Mouse (Mus musculus) 3134 (cell line): ENCODE data around the gene Podxl2.

ENCODE experiments used
- DNase-seq: peaks from one replicate; pipeline ENCODE4 v3.0.0-alpha.2; 2011; ENCODE audit warnings: low spot score; ENCODE audit not compliant: insufficient read length; ENCODE audit errors: extremely low read depth

The Podxl2 gene

GRCm38 (mm10) chr6:88829579-88829978 is 45.3 kb downstream of the Podxl2 start:
- DNase-seq: no peak

- DNase-seq: no peak
Observed at GRCm38 (mm10) chr6:88828206-88829009, 46.4 kb downstream of the Podxl2 start.

- DNase-seq: no peak
Observed at GRCm38 (mm10) chr6:88827395-88828205, 47.2 kb downstream of the Podxl2 start.

- DNase-seq: no peak
Observed at GRCm38 (mm10) chr6:88826965-88827364, 47.9 kb downstream of the Podxl2 start.

GRCm38 (mm10) chr6:88826545-88826944 is 48.3 kb downstream of the Podxl2 start:
- no peak for DNase-seq

- no peak for DNase-seq
Observed at GRCm38 (mm10) chr6:88826088-88826487, 48.8 kb downstream of the Podxl2 start.

- DNase-seq: no peak
Observed at GRCm38 (mm10) chr6:88824183-88824582, 50.7 kb downstream of the Podxl2 start.

- DNase-seq: no peak
Observed at GRCm38 (mm10) chr6:88821901-88822300, 52.9 kb downstream of the Podxl2 start.

- DNase-seq: no peak
Observed at GRCm38 (mm10) chr6:88821294-88821693, 53.5 kb downstream of the Podxl2 start.

- DNase-seq: no peak
Observed at GRCm38 (mm10) chr6:88820853-88821252, 54.0 kb downstream of the Podxl2 start.

- no peak for DNase-seq
Observed at GRCm38 (mm10) chr6:88816913-88817312, 57.9 kb downstream of the Podxl2 start.

GRCm38 (mm10) chr6:88815489-88815888 is 59.4 kb downstream of the Podxl2 start:
- no peak for DNase-seq

- DNase-seq: no peak
Observed at GRCm38 (mm10) chr6:88815036-88815435, 59.8 kb downstream of the Podxl2 start.

GRCm38 (mm10) chr6:88813832-88814231 is 61.0 kb downstream of the Podxl2 start:
- DNase-seq: no peak

- DNase-seq: no peak
Observed at GRCm38 (mm10) chr6:88812886-88813285, 62.0 kb downstream of the Podxl2 start.

GRCm38 (mm10) chr6:88811880-88812400 is 62.9 kb downstream of the Podxl2 start:
- DNase-seq: no peak

- no peak for DNase-seq
Observed at GRCm38 (mm10) chr6:88811396-88811795, 63.4 kb downstream of the Podxl2 start.

- DNase-seq: no peak
Observed at GRCm38 (mm10) chr6:88810291-88810690, 64.6 kb downstream of the Podxl2 start.

- no peak for DNase-seq
Observed at GRCm38 (mm10) chr6:88809091-88810037, 65.5 kb downstream of the Podxl2 start.

GRCm38 (mm10) chr6:88804966-88805577 is 69.8 kb downstream of the Podxl2 start:
- no peak for DNase-seq
